Mouse (Mus musculus): ENCODE data around the gene Lrp8. TPM values are rescaled to one million over a fixed set of nuclear protein-coding genes. Genes with fewer than 3 reads are reported as not detected.

Gene Lrp8
- polyA plus RNA-seq, 1 experiment from 2014 or later, result 58.1 TPM

DNA sequence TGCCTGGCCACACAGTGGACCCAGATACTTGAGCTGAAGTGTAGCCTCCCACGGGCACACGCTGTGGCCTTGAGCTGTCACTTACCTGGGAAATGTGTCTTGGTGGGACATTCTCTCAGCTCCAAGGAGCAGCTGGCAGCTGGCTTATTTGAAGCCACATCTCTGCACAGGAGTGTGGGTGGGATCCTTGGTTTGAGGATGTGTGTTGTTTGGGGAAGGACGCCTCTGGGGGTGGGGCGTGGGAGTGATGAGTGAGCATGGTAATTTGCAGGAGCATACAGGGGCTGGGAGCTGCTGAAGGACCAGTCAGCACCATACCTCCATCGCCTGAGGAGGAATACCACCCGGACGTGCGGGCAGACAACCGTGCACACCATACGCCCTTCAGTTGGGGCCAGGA, 28.1 kb downstream of the Lrp8 start:
- Histone ChIP-seq H3K9ac (replicated peaks; ENCODE audit: low read length) (0 out of 2 replicates have a peak overlapping the region, but pooled peaks have one; percentile 0), H3K36me3 (ENCODE audit: control insufficient read depth, insufficient read depth, low read length) (no peaks in the 10 kb centered on the region), H3K4me1 (ENCODE audit: control insufficient read depth, insufficient read depth, low read length) (peaks cover 89% of the 10 kb centered on the region), H3K27me3 (ENCODE audit: control insufficient read depth, insufficient read depth, low read length) (no peaks in the 10 kb centered on the region), H3K9me3 (ENCODE audit: control insufficient read depth, low read length) (no peaks in the 10 kb centered on the region), H3K27ac (replicated peaks; ENCODE audit: low read depth, low read length) (peak overlapping the region; percentile 81), H3K4me2 (ENCODE audit: low read length) (no peak overlapping the region; the same call in 1 of the 2 replicates), H3K4me3 (replicated peaks; ENCODE audit: low read depth, low read length) (no peak overlapping the region)
- WGBS, result 28% methylated on average over 10 of the region's 10 CpGs
- ATAC-seq (ENCODE audit: low FRiP score, low TSS enrichment) (no peak), DNase-seq (no peak)

GRCm38 (mm10) chr4:107830821-107831221, 28.8 kb downstream of the Lrp8 start:
- ATAC-seq (ENCODE audit: low FRiP score, low TSS enrichment) (peak; percentile 68), DNase-seq (peak; percentile 78)
- Histone ChIP-seq H3K9me3 (ENCODE audit: control insufficient read depth, low read length) (no peaks in the 10 kb centered on the region), H3K4me2 (ENCODE audit: low read length) (no peak overlapping the region), H3K9ac (replicated peaks; ENCODE audit: low read length) (no peak overlapping the region; the same call in 1 of the 2 replicates), H3K4me1 (ENCODE audit: control insufficient read depth, insufficient read depth, low read length) (peaks cover 91% of the 10 kb centered on the region), H3K27me3 (ENCODE audit: control insufficient read depth, insufficient read depth, low read length) (no peaks in the 10 kb centered on the region), H3K36me3 (ENCODE audit: control insufficient read depth, insufficient read depth, low read length) (no peaks in the 10 kb centered on the region), H3K4me3 (replicated peaks; ENCODE audit: low read depth, low read length) (no peak overlapping the region), H3K27ac (replicated peaks; ENCODE audit: low read depth, low read length) (peak overlapping the region; percentile 81)
- WGBS, result 2% methylated on average over 7 of the region's 7 CpGs

- Histone ChIP-seq H3K4me3 (replicated peaks; ENCODE audit: low read depth, low read length) (no peak overlapping the region), H3K9ac (replicated peaks; ENCODE audit: low read length) (no peak overlapping the region), H3K4me1 (ENCODE audit: control insufficient read depth, insufficient read depth, low read length) (peaks cover 92% of the 10 kb centered on the region), H3K4me2 (ENCODE audit: low read length) (no peak overlapping the region), H3K9me3 (ENCODE audit: control insufficient read depth, low read length) (no peaks in the 10 kb centered on the region), H3K36me3 (ENCODE audit: control insufficient read depth, insufficient read depth, low read length) (peaks cover 6% of the 10 kb centered on the region), H3K27me3 (ENCODE audit: control insufficient read depth, insufficient read depth, low read length) (no peaks in the 10 kb centered on the region), H3K27ac (replicated peaks; ENCODE audit: low read depth, low read length) (peak overlapping the region; percentile 1; the same call in 1 of the 2 replicates)
- DNase-seq (no peak), ATAC-seq (ENCODE audit: low FRiP score, low TSS enrichment) (no peak)
- WGBS, result 79% methylated on average over 6 of the region's 6 CpGs
Observed at GRCm38 (mm10) chr4:107831678-107832077, 29.6 kb downstream of the Lrp8 start.

GRCm38 (mm10) chr4:107833525-107833924, 31.5 kb downstream of the Lrp8 start:
- Histone ChIP-seq H3K36me3 (ENCODE audit: control insufficient read depth, insufficient read depth, low read length) (peaks cover 9% of the 10 kb centered on the region), H3K4me3 (replicated peaks; ENCODE audit: low read depth, low read length) (no peak overlapping the region), H3K4me1 (ENCODE audit: control insufficient read depth, insufficient read depth, low read length) (peaks cover 98% of the 10 kb centered on the region), H3K27ac (replicated peaks; ENCODE audit: low read depth, low read length) (no peak overlapping the region), H3K9ac (replicated peaks; ENCODE audit: low read length) (no peak overlapping the region), H3K4me2 (ENCODE audit: low read length) (no peak overlapping the region), H3K27me3 (ENCODE audit: control insufficient read depth, insufficient read depth, low read length) (no peaks in the 10 kb centered on the region), H3K9me3 (ENCODE audit: control insufficient read depth, low read length) (no peaks in the 10 kb centered on the region)
- ATAC-seq (ENCODE audit: low FRiP score, low TSS enrichment) (no peak), DNase-seq (no peak)
- 83% methylated on average over 5 of the region's 5 CpGs for WGBS

DNA sequence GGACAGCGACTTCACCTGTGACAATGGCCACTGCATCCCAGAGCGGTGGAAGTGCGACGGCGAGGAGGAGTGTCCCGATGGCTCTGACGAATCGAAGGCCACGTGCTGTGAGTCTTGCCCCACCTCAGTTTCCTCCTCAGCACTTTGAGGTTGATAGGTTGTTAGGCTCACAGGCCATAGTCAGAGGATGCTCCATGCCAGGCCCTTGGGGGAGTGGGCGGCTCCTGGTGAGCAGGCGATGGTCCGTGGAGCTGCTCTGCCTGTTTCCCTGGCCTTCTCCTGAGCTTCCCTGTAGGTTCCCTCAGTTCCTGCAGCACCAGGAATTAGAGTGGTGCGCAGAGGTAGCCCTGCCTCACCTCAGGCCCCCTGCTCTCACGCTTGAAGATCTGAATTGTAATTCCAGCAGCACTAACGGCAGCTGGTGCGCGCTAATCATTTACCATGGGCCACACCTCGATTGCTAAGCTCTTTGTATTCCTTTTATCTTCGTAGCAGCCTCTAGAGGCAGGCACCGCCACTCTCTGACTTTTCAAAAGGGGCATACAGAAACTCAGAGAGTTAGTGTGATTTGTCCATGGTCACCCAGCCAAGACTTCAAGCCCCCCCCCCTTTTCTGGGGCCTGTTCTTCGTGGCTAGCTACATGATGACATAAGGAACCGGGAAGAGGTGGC, 32.7 kb downstream of the Lrp8 start:
- Histone ChIP-seq H3K9me3 (ENCODE audit: control insufficient read depth, low read length) (no peaks in the 10 kb centered on the region), H3K27me3 (ENCODE audit: control insufficient read depth, insufficient read depth, low read length) (no peaks in the 10 kb centered on the region), H3K4me1 (ENCODE audit: control insufficient read depth, insufficient read depth, low read length) (peaks cover 92% of the 10 kb centered on the region), H3K27ac (replicated peaks; ENCODE audit: low read depth, low read length) (peak overlapping the region; percentile 92), H3K36me3 (ENCODE audit: control insufficient read depth, insufficient read depth, low read length) (peaks cover 16% of the 10 kb centered on the region), H3K4me3 (replicated peaks; ENCODE audit: low read depth, low read length) (no peak overlapping the region), H3K4me2 (ENCODE audit: low read length) (peak overlapping the region; percentile 5; the same call in 1 of the 2 replicates), H3K9ac (replicated peaks; ENCODE audit: low read length) (peak overlapping the region; percentile 34)
- 25% methylated on average over 22 of the region's 22 CpGs for WGBS
- 0 out of 2 replicates have a peak, but pooled peaks have one; percentile 2 for ATAC-seq (ENCODE audit: low FRiP score, low TSS enrichment)
- DNase-seq, result peak; percentile 79

GRCm38 (mm10) chr4:107835508-107835909, 33.4 kb downstream of the Lrp8 start:
- peak overlapping the region; percentile 92 for H3K27ac ChIP-seq (replicated peaks; ENCODE audit: low read depth, low read length)
- H3K4me2 ChIP-seq (ENCODE audit: low read length), result peak overlapping the region; percentile 26
- DNase-seq, result peak; percentile 70
- no peaks in the 10 kb centered on the region for H3K27me3 ChIP-seq (ENCODE audit: control insufficient read depth, insufficient read depth, low read length)
- peak; percentile 41; the same call in 1 of the 2 replicates for ATAC-seq (ENCODE audit: low FRiP score, low TSS enrichment)
- peak overlapping the region; percentile 34 for H3K9ac ChIP-seq (replicated peaks; ENCODE audit: low read length)
- 0% methylated on average over 5 of the region's 5 CpGs for WGBS
- peaks cover 16% of the 10 kb centered on the region for H3K36me3 ChIP-seq (ENCODE audit: control insufficient read depth, insufficient read depth, low read length)
- H3K9me3 ChIP-seq (ENCODE audit: control insufficient read depth, low read length), result no peaks in the 10 kb centered on the region
- H3K4me3 ChIP-seq (replicated peaks; ENCODE audit: low read depth, low read length), result no peak overlapping the region
- peaks cover 85% of the 10 kb centered on the region for H3K4me1 ChIP-seq (ENCODE audit: control insufficient read depth, insufficient read depth, low read length)

GRCm38 (mm10) chr4:107836758-107837157, 34.7 kb downstream of the Lrp8 start:
- Histone ChIP-seq H3K9me3 (ENCODE audit: control insufficient read depth, low read length) (no peaks in the 10 kb centered on the region), H3K4me3 (replicated peaks; ENCODE audit: low read depth, low read length) (no peak overlapping the region), H3K27ac (replicated peaks; ENCODE audit: low read depth, low read length) (peak overlapping the region; percentile 92), H3K4me1 (ENCODE audit: control insufficient read depth, insufficient read depth, low read length) (peaks cover 72% of the 10 kb centered on the region), H3K9ac (replicated peaks; ENCODE audit: low read length) (peak overlapping the region; percentile 34; the same call in 1 of the 2 replicates), H3K36me3 (ENCODE audit: control insufficient read depth, insufficient read depth, low read length) (peaks cover 16% of the 10 kb centered on the region), H3K4me2 (ENCODE audit: low read length) (peak overlapping the region; percentile 26), H3K27me3 (ENCODE audit: control insufficient read depth, insufficient read depth, low read length) (no peaks in the 10 kb centered on the region)
- ATAC-seq (ENCODE audit: low FRiP score, low TSS enrichment) (peak; percentile 41; the same call in 1 of the 2 replicates), DNase-seq (peak; percentile 94)
- WGBS, result 13% methylated on average over 5 of the region's 5 CpGs

GRCm38 (mm10) chr4:107837910-107838309, 35.8 kb downstream of the Lrp8 start:
- Histone ChIP-seq H3K27ac (replicated peaks; ENCODE audit: low read depth, low read length) (peak overlapping the region; percentile 92), H3K9me3 (ENCODE audit: control insufficient read depth, low read length) (no peaks in the 10 kb centered on the region), H3K9ac (replicated peaks; ENCODE audit: low read length) (no peak overlapping the region; the same call in 1 of the 2 replicates), H3K4me2 (ENCODE audit: low read length) (peak overlapping the region; percentile 8; the same call in 1 of the 2 replicates), H3K36me3 (ENCODE audit: control insufficient read depth, insufficient read depth, low read length) (peaks cover 16% of the 10 kb centered on the region), H3K27me3 (ENCODE audit: control insufficient read depth, insufficient read depth, low read length) (no peaks in the 10 kb centered on the region), H3K4me3 (replicated peaks; ENCODE audit: low read depth, low read length) (no peak overlapping the region), H3K4me1 (ENCODE audit: control insufficient read depth, insufficient read depth, low read length) (peaks cover 62% of the 10 kb centered on the region)
- DNase-seq (peak; percentile 71), ATAC-seq (ENCODE audit: low FRiP score, low TSS enrichment) (no peak)
- WGBS, result 36% methylated on average over 3 of the region's 3 CpGs

GRCm38 (mm10) chr4:107843687-107844086, 41.6 kb downstream of the Lrp8 start:
- no peak for ATAC-seq (ENCODE audit: low FRiP score, low TSS enrichment)

More at GRCm38 (mm10) chr4:107843687-107844086, 41.6 kb downstream of the Lrp8 start:
- H3K4me1 ChIP-seq (ENCODE audit: control insufficient read depth, insufficient read depth, low read length), result peaks cover 5% of the 10 kb centered on the region
- no peak overlapping the region for H3K4me3 ChIP-seq (replicated peaks; ENCODE audit: low read depth, low read length)
- H3K9me3 ChIP-seq (ENCODE audit: control insufficient read depth, low read length), result no peaks in the 10 kb centered on the region
- DNase-seq, result no peak
- no peak overlapping the region for H3K9ac ChIP-seq (replicated peaks; ENCODE audit: low read length)
- 29% methylated on average over 8 of the region's 8 CpGs for WGBS
- no peak overlapping the region for H3K4me2 ChIP-seq (ENCODE audit: low read length)
- H3K27me3 ChIP-seq (ENCODE audit: control insufficient read depth, insufficient read depth, low read length), result peaks cover 11% of the 10 kb centered on the region; the same call in 1 of the 2 replicates
- 0 out of 2 replicates have a peak overlapping the region, but pooled peaks have one; percentile 3 for H3K27ac ChIP-seq (replicated peaks; ENCODE audit: low read depth, low read length)
- H3K36me3 ChIP-seq (ENCODE audit: control insufficient read depth, insufficient read depth, low read length), result peaks cover 43% of the 10 kb centered on the region
